Mouse (Mus musculus) layer of hippocampus, adult 2 months (tissue): ENCODE results near the gene Olfr1101. TPM values are rescaled to one million over a fixed set of nuclear protein-coding genes. Genes with fewer than 3 reads are reported as not detected.

ENCODE experiments used
- DNase-seq, 2 experiments: peaks; one replicate each; pipeline ENCODE4 v3.0.0; 2022; ENCODE audit warnings: low spot score in 2 of 2
- H3K27ac ChIP-seq: fragments of 200-600 bp; 2 replicates; pipeline ENCODE4 v1.8.1; 2022
- H3K4me3 ChIP-seq: fragments of 200-600 bp; 2 replicates; pipeline ENCODE4 v1.8.1; 2022; ENCODE audit warnings: mild to moderate bottlenecking
- CTCF ChIP-seq: fragments of 200-600 bp; conservative IDR thresholded peaks from 2 replicates; pipeline ENCODE4 v1.8.1; 2022; ENCODE audit warnings: antibody characterized with exemption, mild to moderate bottlenecking, moderate library complexity
- long read RNA-seq, 2 experiments: library from polyadenylated mRNA; stranded (forward); transcript quantifications; one replicate each; pipeline ENCODE4 v2.0.0; 2021; ENCODE audit warnings: borderline mapping rate in 2 of 2
- total RNA-seq, 2 experiments: library from RNA; stranded (reverse); gene quantifications; 2 replicates each; pipeline ENCODE4 v1.2.3; 2021

Gene Olfr1101
- total RNA-seq: not detected
- long read RNA-seq, experiment 1: 0 reads
- long read RNA-seq, experiment 2: 0 reads

GRCm38 (mm10) chr2:86991121-86991520 lies at the start of gene Olfr1101:
TSS of gene Olfr1101 (minus strand) at chr2:86991221.
- Histone ChIP-seq H3K27ac (no peak within 1 kb of the TSS), H3K4me3 (no peak within 1 kb of the TSS)
- TF ChIP-seq CTCF: no peak
- DNase-seq: no peak

GRCm38 (mm10) chr2:87036431-87036830 lies 45.4 kb upstream of the Olfr1101 start, which contains the start of gene Olfr1105:
TSS of gene Olfr1105 (minus strand) at chr2:87036531.
- Histone ChIP-seq H3K27ac (no peak within 1 kb of the TSS), H3K4me3 (no peak within 1 kb of the TSS)
- no peak for DNase-seq
- TF ChIP-seq CTCF: no peak

- Histone ChIP-seq H3K4me3 (no peak within 1 kb of the TSS), H3K27ac (no peak within 1 kb of the TSS)
- no peak for TF ChIP-seq CTCF
- DNase-seq: no peak
These were observed 36.0 kb upstream of the Olfr1101 start, which contains the start of gene Olfr1104 for GRCm38 (mm10) chr2:87026980-87027379. TSS of gene Olfr1104 (minus strand) at chr2:87027080.

- no peak within 1 kb of the TSS for H3K4me3 ChIP-seq
- DNase-seq: no peak
- no peak within 1 kb of the TSS for H3K27ac ChIP-seq
- TF ChIP-seq CTCF: no peak
These were observed 7.1 kb upstream of the Olfr1101 start, which contains the start of gene Olfr1102 for GRCm38 (mm10) chr2:86998098-86998497. TSS of gene Olfr1102 (plus strand) at chr2:86998398.

GRCm38 (mm10) chr2:86979854-86980253 lies 11.2 kb downstream of the Olfr1101 start, which contains the start of gene Olfr1100:
TSS of gene Olfr1100 (minus strand) at chr2:86979954.
- H3K27ac ChIP-seq: no peak within 1 kb of the TSS
- H3K4me3 ChIP-seq: no peak within 1 kb of the TSS
- DNase-seq: no peak
- TF ChIP-seq CTCF: no peak

GRCm38 (mm10) chr2:86960593-86960992 lies 30.4 kb downstream of the Olfr1101 start, which contains the start of gene Olfr1099:
TSS of gene Olfr1099 (minus strand) at chr2:86960693.
- no peak for TF ChIP-seq CTCF
- H3K4me3 ChIP-seq: no peak within 1 kb of the TSS
- H3K27ac ChIP-seq: no peak within 1 kb of the TSS
- DNase-seq: no peak

Other genes with a start within 250 kb of the Olfr1101 start
- gene Olfr1090, start 232.2 kb downstream of the Olfr1101 start, total RNA-seq: not detected
- not detected for gene Olfr1093, start 208.7 kb downstream of the Olfr1101 start, total RNA-seq
- gene Olfr141, start 181.2 kb downstream of the Olfr1101 start, total RNA-seq: not detected
- gene Olfr1094, start 166.6 kb downstream of the Olfr1101 start, total RNA-seq: not detected
- gene Olfr1095, start 139.5 kb downstream of the Olfr1101 start, total RNA-seq: not detected
- gene Gm13723, start 116.4 kb downstream of the Olfr1101 start, total RNA-seq: not detected
- not detected for gene Olfr1097, start 99.0 kb downstream of the Olfr1101 start, total RNA-seq
- not detected for gene Olfr1098, start 66.7 kb downstream of the Olfr1101 start, total RNA-seq
- gene Olfr1099, start 30.5 kb downstream of the Olfr1101 start, total RNA-seq: not detected
- not detected for gene Olfr1100, start 11.3 kb downstream of the Olfr1101 start, total RNA-seq
- not detected for gene Olfr1102, start 7.2 kb upstream of the Olfr1101 start, total RNA-seq
- gene Olfr1104, start 35.9 kb upstream of the Olfr1101 start, total RNA-seq: not detected
- not detected for gene Olfr1105, start 45.3 kb upstream of the Olfr1101 start, total RNA-seq
- gene Olfr1106, start 61.1 kb upstream of the Olfr1101 start, total RNA-seq: not detected
- gene Olfr1107, start 84.6 kb upstream of the Olfr1101 start, total RNA-seq: not detected
- not detected for gene Olfr1109, start 104.8 kb upstream of the Olfr1101 start, total RNA-seq
- not detected for gene Olfr259, start 123.3 kb upstream of the Olfr1101 start, total RNA-seq
- not detected for gene Olfr1110, start 149.1 kb upstream of the Olfr1101 start, total RNA-seq
- not detected for gene Olfr1111, start 161.4 kb upstream of the Olfr1101 start, total RNA-seq
- not detected for gene Olfr1112, start 196.6 kb upstream of the Olfr1101 start, total RNA-seq
- gene Olfr1113, start 217.7 kb upstream of the Olfr1101 start, total RNA-seq: not detected